Mouse (Mus musculus) CD4-positive, CD25-positive, alpha-beta regulatory T cell (primary cell): ENCODE data around the gene Itk. TPM values are rescaled to one million over a fixed set of nuclear protein-coding genes. Genes with fewer than 3 reads are reported as not detected.

Experiments used
- polyA plus RNA-seq: library from polyadenylated mRNA; unstranded; fragments of 100-300 nt; shearing (Covaris generic); gene quantifications from one replicate; pipeline ENCODE4 v1.2.1, GENCODE M21; 2017

Itk gene
- polyA plus RNA-seq = 272 TPM

DNA sequence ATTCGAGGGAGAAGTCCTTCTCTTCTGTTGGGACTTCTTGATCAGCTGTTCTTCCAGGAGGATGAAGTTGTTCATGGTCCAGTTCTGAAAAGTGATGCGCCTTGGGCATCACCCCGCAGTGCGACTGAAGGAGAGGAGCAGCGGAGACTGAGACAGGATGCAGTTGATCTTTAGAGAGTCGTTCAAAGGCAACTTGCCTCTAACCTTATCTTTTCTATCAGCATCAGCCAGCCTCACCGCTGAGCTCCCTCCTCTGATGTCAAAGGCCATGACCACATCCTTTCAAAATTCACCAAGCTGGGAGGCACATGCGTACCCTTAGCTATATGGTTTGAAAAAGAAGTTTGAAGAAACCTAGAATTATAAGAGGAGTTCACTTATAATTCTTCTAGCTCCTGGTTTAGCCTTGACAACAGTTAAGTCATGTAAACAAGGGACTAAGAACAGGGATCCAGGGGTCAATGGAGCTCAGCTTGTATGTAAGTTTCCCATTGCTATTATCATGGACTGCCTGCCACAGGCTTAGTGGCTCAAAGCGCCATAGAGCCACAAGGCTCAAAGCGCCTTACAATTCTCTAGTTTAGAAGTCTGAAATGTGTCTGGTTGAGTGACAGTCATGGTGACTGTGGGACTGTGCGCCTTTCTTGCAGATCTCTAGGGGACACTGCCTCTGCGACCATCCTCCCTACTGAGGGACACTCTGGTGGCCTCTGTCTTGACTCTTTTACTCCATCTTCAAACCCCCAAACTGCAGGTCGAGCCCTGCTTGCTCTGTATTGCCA is at the start of gene Itk:
TSS of gene Itk (minus strand) at position 180 of the 782 bp plus-strand sequence.

DNA sequence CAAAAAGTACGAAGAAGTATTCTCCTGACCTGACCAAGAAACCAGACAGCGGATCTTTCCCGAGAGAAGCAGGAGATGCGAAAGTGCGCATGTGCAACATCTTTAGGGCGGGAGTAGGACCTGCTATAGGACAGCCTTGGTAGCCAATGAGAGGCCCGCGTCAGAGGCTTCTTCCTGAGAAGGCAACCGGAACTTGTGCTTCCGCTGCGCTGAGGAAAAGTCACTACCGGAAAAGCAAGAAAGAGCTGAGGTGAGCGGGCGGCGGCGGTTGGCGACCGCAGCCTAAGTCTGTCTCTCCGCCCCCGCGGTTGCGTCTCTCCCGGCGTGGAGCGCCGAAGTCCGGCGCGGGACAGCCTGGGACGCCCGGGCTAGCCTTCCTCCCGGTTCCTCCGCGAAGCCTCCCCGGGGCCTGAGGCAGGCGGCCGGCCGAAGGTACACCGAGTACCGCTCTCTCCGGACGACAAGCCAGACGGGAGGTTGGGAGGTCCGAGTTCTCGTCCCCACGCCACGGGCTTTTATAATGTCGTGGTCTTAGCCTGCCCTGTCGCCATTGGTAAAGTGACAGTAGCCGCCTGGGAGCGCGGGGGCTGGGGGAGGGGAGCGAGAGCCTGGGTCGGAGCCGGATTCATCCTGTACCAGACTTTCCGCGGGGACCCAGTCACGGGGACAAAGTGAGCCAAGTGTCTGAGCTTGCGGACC is 47.6 kb upstream of the Itk start, which contains the start of gene Med7:
TSS of gene Med7 (plus strand) at position 166 of the 699 bp plus-strand sequence.

DNA sequence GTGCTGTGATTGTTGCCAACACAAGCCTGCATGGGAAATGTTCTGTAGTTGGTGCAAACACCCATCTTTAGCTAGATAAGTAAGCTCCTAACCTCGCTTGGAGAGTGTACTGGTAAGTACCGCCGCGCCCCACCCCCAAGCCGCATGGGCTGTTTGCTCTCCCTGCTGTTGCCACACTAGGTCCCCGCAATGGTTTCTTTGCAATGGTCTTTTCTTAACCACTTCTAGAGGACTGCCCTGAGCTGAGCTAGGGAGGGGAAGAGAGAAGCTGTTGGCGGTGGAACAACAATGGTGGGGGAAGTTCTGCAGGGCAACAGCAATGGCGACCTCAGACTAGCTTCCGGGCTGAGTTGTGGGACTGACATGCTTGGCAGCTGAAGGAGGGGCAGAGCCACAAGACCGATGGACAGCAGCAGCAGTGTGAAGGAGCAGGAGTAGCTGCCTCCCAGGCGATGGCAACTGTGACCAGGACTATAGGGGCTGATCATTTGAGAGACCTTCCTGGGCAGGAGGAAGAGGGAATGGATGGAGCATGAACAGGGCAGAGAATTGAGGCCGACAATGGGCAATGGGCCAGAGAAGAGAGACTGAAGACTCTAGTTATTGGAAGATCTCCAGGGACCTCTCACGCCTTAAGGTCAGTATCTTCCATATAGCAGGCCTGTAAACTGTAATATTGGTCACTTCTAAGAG is 7.0 kb upstream of the Itk start, which contains the start of gene Fam71b:
TSS of gene Fam71b (plus strand) at position 393 of the 693 bp plus-strand sequence.

DNA sequence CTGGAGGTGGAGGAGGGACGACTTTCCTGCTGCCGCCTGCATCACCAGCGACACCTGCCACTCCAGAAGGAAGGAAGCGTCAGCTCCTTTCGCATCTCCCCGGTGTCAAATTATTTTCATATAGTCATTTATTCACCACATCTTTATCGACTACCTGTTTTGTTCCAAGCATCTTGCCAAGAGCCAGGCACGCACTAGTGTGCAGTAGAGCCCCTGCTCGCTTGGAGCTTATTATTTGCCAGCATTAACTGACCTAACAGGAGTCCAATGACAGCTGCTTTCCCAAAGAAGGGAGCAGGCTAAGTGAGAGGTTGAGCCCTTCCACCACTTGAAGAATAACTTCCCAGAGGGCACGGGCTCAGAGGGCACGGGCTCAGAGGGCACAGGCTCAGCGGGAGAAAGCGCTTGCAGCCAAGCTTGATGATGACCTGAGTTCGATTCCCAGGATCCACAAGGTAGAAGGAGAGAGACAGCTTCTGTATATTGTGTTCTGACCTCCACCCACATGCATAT is 76.7 kb downstream of the Itk start, which contains the start of gene Cyfip2:
TSS of gene Cyfip2 (minus strand) at position 337 of the 513 bp plus-strand sequence.

Other genes with a start within 250 kb of the Itk start
- gene Nipal4, start 223.0 kb downstream of the Itk start, polyA plus RNA-seq = 0.37 TPM
- 0.32 TPM for gene Fndc9, start 154.0 kb downstream of the Itk start, polyA plus RNA-seq
- gene Cyfip2, start 76.7 kb downstream of the Itk start, polyA plus RNA-seq = 133 TPM
- gene Fam71b, start 7.0 kb upstream of the Itk start, polyA plus RNA-seq = 0.51 TPM
- 68.9 TPM for gene Med7, start 47.4 kb upstream of the Itk start, polyA plus RNA-seq
- 1.3 TPM for gene Havcr2, start 65.4 kb upstream of the Itk start, polyA plus RNA-seq
- 0.34 TPM for gene Gm12169, start 134.7 kb upstream of the Itk start, polyA plus RNA-seq
- gene BC053393, start 182.0 kb upstream of the Itk start, polyA plus RNA-seq = not detected
- gene Dppa1, start 239.7 kb upstream of the Itk start, polyA plus RNA-seq = not detected